9 mouse cellular contexts compared by ENCODE assay signal in genomic region chr7:81860071-81860470, GRCm38 (mm10). TPM values are rescaled to one million over a fixed set of nuclear protein-coding genes. Genes with fewer than 3 reads are reported as not detected.
DNase-seq lines count a peak whose midpoint lies in the region; ATAC-seq and TF ChIP-seq lines count a peak whose summit lies in the region.
"Had no signal": no experiment of that assay in that cellular context is flagged by ENCODE, and none has a peak within 500 bp of the region (broad histone marks: within the 10 kb centered on the region; RNA-seq: fewer than 3 reads in every experiment).

No protein-coding gene starts in this region.

- no peaks in the 10 kb centered on the region for H3K27me3 ChIP-seq in kidney, adult 2 months (replicated peaks; ENCODE audit: control insufficient read depth, insufficient read depth, low read length)
- H3K27me3 ChIP-seq in heart, embryonic 16.5 days (ENCODE audit: control insufficient read depth, insufficient read depth, low read length): no peaks in the 10 kb centered on the region
- peaks cover 54% of the 10 kb centered on the region for H3K27me3 ChIP-seq in liver, embryonic 11.5 days (replicated peaks; ENCODE audit: control insufficient read depth, insufficient read depth, low read length)
- H3K27me3 ChIP-seq in midbrain, embryonic 16.5 days (ENCODE audit: control insufficient read depth, insufficient read depth, low read depth, low read length): no peaks in the 10 kb centered on the region; the same call in 1 of the 2 replicates

- WGBS in kidney, adult 2 months: 35% methylated on average over 11 of the region's 11 CpGs
- WGBS in heart, embryonic 16.5 days: 27% methylated on average over 11 of the region's 11 CpGs
- 23% methylated on average over 11 of the region's 11 CpGs for WGBS in liver, embryonic 11.5 days
- WGBS in midbrain, embryonic 16.5 days: 53% methylated on average over 11 of the region's 11 CpGs

- peak overlapping the region; percentile 41 for H3K4me3 ChIP-seq in kidney, adult 2 months (ENCODE audit: insufficient read depth, low read depth, low read length)
- H3K4me3 ChIP-seq in heart, embryonic 16.5 days (ENCODE audit: low read length): peak overlapping the region; percentile 71
- H3K4me3 ChIP-seq in liver, embryonic 11.5 days (ENCODE audit: low read depth, low read length): peak overlapping the region; percentile 65
- H3K4me3 ChIP-seq in midbrain, embryonic 16.5 days (ENCODE audit: low read depth, low read length): no peak overlapping the region

- no peak for TF ChIP-seq CTCF in kidney, adult 2 months (conservative IDR thresholded peaks at IDR 0.05; ENCODE audit: insufficient read depth, insufficient read length, low read depth, low read length)

- no peaks in the 10 kb centered on the region for H3K9me3 ChIP-seq in heart, embryonic 16.5 days (replicated peaks; ENCODE audit: control insufficient read depth, low read length)
- H3K9me3 ChIP-seq in liver, embryonic 11.5 days (ENCODE audit: control insufficient read depth, low read length): no peaks in the 10 kb centered on the region
- no peaks in the 10 kb centered on the region for H3K9me3 ChIP-seq in midbrain, embryonic 16.5 days (replicated peaks; ENCODE audit: control insufficient read depth, low read length, poor library complexity, severe bottlenecking)

- TF ChIP-seq POLR2A in kidney, adult 2 months (IDR thresholded peaks at IDR 0.05; ENCODE audit: low read depth, low read length): no peak

- peak; percentile 65 for ATAC-seq in common myeloid progenitor, adult 5-6 weeks (replicated peaks; ENCODE audit: low read depth, poor library complexity, severe bottlenecking)
- ATAC-seq in heart, embryonic 16.5 days (replicated peaks; ENCODE audit: extremely low read depth, insufficient read depth, low FRiP score): 0 out of 2 replicates have a peak, but pooled peaks have one; percentile 11
- ATAC-seq in liver, embryonic 11.5 days (replicated peaks; ENCODE audit: low FRiP score): 0 out of 2 replicates have a peak, but pooled peaks have one; percentile 29
- no peak for ATAC-seq in midbrain, embryonic 16.5 days
- no peak for ATAC-seq in cerebellum, adult (ENCODE audit: insufficient number of reproducible peaks, low FRiP score, low TSS enrichment)

- peak overlapping the region; percentile 43; the same call in 1 of the 2 replicates for H3K27ac ChIP-seq in kidney, adult 2 months (ENCODE audit: insufficient read depth, low read depth, low read length)
- peak overlapping the region; percentile 71 for H3K27ac ChIP-seq in heart, embryonic 16.5 days (ENCODE audit: low read length)
- H3K27ac ChIP-seq in liver, embryonic 11.5 days (ENCODE audit: low read depth, low read length): peak overlapping the region; percentile 46
- no peak overlapping the region for H3K27ac ChIP-seq in midbrain, embryonic 16.5 days (ENCODE audit: low read length)

- H3K9ac ChIP-seq in heart, embryonic 16.5 days (ENCODE audit: low read length): peak overlapping the region; percentile 83
- H3K9ac ChIP-seq in liver, embryonic 11.5 days (ENCODE audit: low read depth, low read length): 0 out of 2 replicates have a peak overlapping the region, but pooled peaks have one; percentile 64
- no peak overlapping the region for H3K9ac ChIP-seq in midbrain, embryonic 16.5 days (ENCODE audit: low read depth, low read length)

- DNase-seq in kidney, adult 2 months: peak; percentile 39
- DNase-seq in kidney, adult 8-10 months: no peak
- DNase-seq in liver, embryonic 11.5 days (ENCODE audit: low spot score): no peak
- no peak for DNase-seq in adipocyte (ENCODE audit: low spot score)

- no peaks in the 10 kb centered on the region for H3K36me3 ChIP-seq in kidney, adult 2 months (ENCODE audit: control insufficient read depth, insufficient read depth, low read length)
- H3K36me3 ChIP-seq in heart, embryonic 16.5 days (ENCODE audit: control insufficient read depth, insufficient read depth): no peaks in the 10 kb centered on the region; the same call in 1 of the 2 replicates
- no peaks in the 10 kb centered on the region for H3K36me3 ChIP-seq in liver, embryonic 11.5 days (ENCODE audit: control insufficient read depth, insufficient read depth, low read length)
- H3K36me3 ChIP-seq in midbrain, embryonic 16.5 days (ENCODE audit: control insufficient read depth, insufficient read depth, low read length): no peaks in the 10 kb centered on the region

- H3K4me1 ChIP-seq in kidney, adult 2 months (ENCODE audit: control insufficient read depth, insufficient read depth, low read length): no peaks in the 10 kb centered on the region
- H3K4me1 ChIP-seq in heart, embryonic 16.5 days (ENCODE audit: control insufficient read depth, insufficient read depth, low read length): peaks cover 26% of the 10 kb centered on the region
- peaks cover 13% of the 10 kb centered on the region for H3K4me1 ChIP-seq in liver, embryonic 11.5 days (replicated peaks; ENCODE audit: control insufficient read depth, insufficient read depth, low read length)
- H3K4me1 ChIP-seq in midbrain, embryonic 16.5 days (ENCODE audit: control insufficient read depth, insufficient read depth, low read length): peaks cover 15% of the 10 kb centered on the region

- peak overlapping the region; percentile 87 for H3K4me2 ChIP-seq in heart, embryonic 16.5 days (ENCODE audit: low read depth, low read length)
- peak overlapping the region; percentile 96 for H3K4me2 ChIP-seq in liver, embryonic 11.5 days
- H3K4me2 ChIP-seq in midbrain, embryonic 16.5 days (ENCODE audit: low read length): peak overlapping the region; percentile 89

RNA-seq across cellular contexts. Expression of gene Tm6sf1, which starts 1.3 kb away (rescaled TPM):
- 16.8 and 17.0 TPM in 2 replicates for polyA plus RNA-seq in kidney, adult 2 months (2012; rRNA removed)
- total RNA-seq in common myeloid progenitor, adult 5-6 weeks (2017): 122 and 127 TPM in 2 replicates
- 35.6 and 44.4 TPM in 2 replicates for polyA plus RNA-seq in heart, embryonic 16.5 days (2015; fragmentation: Nextera tagmentation; extraction: Ambion mirVana)
- 12.1 and 12.5 TPM in 2 replicates for polyA plus RNA-seq in liver, embryonic 11.5 days (2014; fragmentation: Nextera tagmentation; extraction: Ambion mirVana)
- 8.1 and 8.7 TPM in 2 replicates for polyA plus RNA-seq in midbrain, embryonic 16.5 days (2015; fragmentation: Nextera tagmentation; extraction: Ambion mirVana)

RNA-seq across cellular contexts. Expression of gene Gm10160, which starts 4.5 kb away (rescaled TPM):
- not detected in 2 replicates for polyA plus RNA-seq in kidney, adult 2 months (2012; rRNA removed)
- total RNA-seq in common myeloid progenitor, adult 5-6 weeks (2017): not detected in 2 replicates
- not detected in 2 replicates for polyA plus RNA-seq in heart, embryonic 16.5 days (2015; fragmentation: Nextera tagmentation; extraction: Ambion mirVana)
- not detected in 2 replicates for polyA plus RNA-seq in liver, embryonic 11.5 days (2014; fragmentation: Nextera tagmentation; extraction: Ambion mirVana)
- polyA plus RNA-seq in midbrain, embryonic 16.5 days (2015; fragmentation: Nextera tagmentation; extraction: Ambion mirVana): not detected in 2 replicates
- total RNA-seq: ES-E14 had no signal

RNA-seq across cellular contexts. Expression of gene Btbd1, which starts 30.8 kb away (rescaled TPM):
- polyA plus RNA-seq in kidney, adult 2 months (2012; rRNA removed): 24.3 and 28.1 TPM in 2 replicates
- 99.7 and 120 TPM in 2 replicates for total RNA-seq in common myeloid progenitor, adult 5-6 weeks (2017)
- 86.7 and 87.0 TPM in 2 replicates for polyA plus RNA-seq in heart, embryonic 16.5 days (2015; fragmentation: Nextera tagmentation; extraction: Ambion mirVana)
- polyA plus RNA-seq in liver, embryonic 11.5 days (2014; fragmentation: Nextera tagmentation; extraction: Ambion mirVana): 52.0 and 52.7 TPM in 2 replicates
- polyA plus RNA-seq in midbrain, embryonic 16.5 days (2015; fragmentation: Nextera tagmentation; extraction: Ambion mirVana): 89.1 and 98.2 TPM in 2 replicates

Comparison
In these comparisons a context has a peak if more than half of its experiments do, and no peak if none do; other contexts are left out.
1. ATAC-seq: peak in common myeloid progenitor, adult 5-6 weeks (single experiment), heart, embryonic 16.5 days (single experiment) and liver, embryonic 11.5 days (single experiment); none in midbrain, embryonic 16.5 days (single experiment) and cerebellum, adult (single experiment).
2. Peak in every context shown above with its lines, with median percentiles within 50 percentile points of each other: H3K4me2 ChIP-seq.